Comparison of ENCODE assay signal across 19 mouse cellular contexts in genomic region chr2:160847664-160848063, GRCm38 (mm10). TPM values are rescaled to one million over a fixed set of nuclear protein-coding genes. Genes with fewer than 3 reads are reported as not detected.
A peak's percentile ranks its signal among the peaks of the same experiment; 100 is the strongest.
DNase-seq lines count a peak whose midpoint lies in the region; ATAC-seq and TF ChIP-seq lines count a peak whose summit lies in the region.
"Had no signal": no experiment of that assay in that cellular context is flagged by ENCODE, and none has a peak within 500 bp of the region (broad histone marks: within the 10 kb centered on the region; RNA-seq: fewer than 3 reads in every experiment).

No protein-coding gene starts in this region.

- H3K36me3 ChIP-seq in kidney, embryonic 16.5 days (ENCODE audit: insufficient read depth, low read length) = no peaks in the 10 kb centered on the region
- peaks cover 3% of the 10 kb centered on the region; the same call in 1 of the 2 replicates for H3K36me3 ChIP-seq in liver, adult 2 months (ENCODE audit: control insufficient read depth, insufficient read depth, low read length)
- H3K36me3 ChIP-seq: embryonic facial prominence, embryonic 10.5 days; G1E had no signal

- H3K27me3 ChIP-seq in kidney, embryonic 16.5 days (ENCODE audit: insufficient read depth, low read length) = no peaks in the 10 kb centered on the region
- no peaks in the 10 kb centered on the region for H3K27me3 ChIP-seq in liver, adult 2 months (ENCODE audit: control insufficient read depth, insufficient read depth, low read length)
- H3K27me3 ChIP-seq: forebrain, embryonic 13.5 days; heart, embryonic 13.5 days had no signal

- no peaks in the 10 kb centered on the region for H3K9me3 ChIP-seq in kidney, embryonic 16.5 days (ENCODE audit: low read length)
- H3K9me3 ChIP-seq: embryonic facial prominence, embryonic 10.5 days; forebrain, embryonic 13.5 days; G1E; heart, embryonic 13.5 days had no signal

- H3K79me2 ChIP-seq in liver, adult 2 months (ENCODE audit: control insufficient read depth, insufficient read depth, low read length) = peaks cover 39% of the 10 kb centered on the region; the same call in 1 of the 2 replicates

- H3K4me2 ChIP-seq in kidney, embryonic 16.5 days (replicated peaks; ENCODE audit: low read depth, low read length) = no peak overlapping the region
- H3K4me2 ChIP-seq: forebrain, embryonic 13.5 days; heart, embryonic 13.5 days had no signal

- peak overlapping the region; percentile 76 for H3K27ac ChIP-seq in gastrocnemius, adult 2 months
- no peak overlapping the region for H3K27ac ChIP-seq in kidney, embryonic 16.5 days (ENCODE audit: low read length)
- H3K27ac ChIP-seq in liver, adult 2 months (replicated peaks; ENCODE audit: insufficient read depth, low read depth, low read length) = peak overlapping the region; percentile 59
- H3K27ac ChIP-seq: embryonic facial prominence, embryonic 10.5 days; forebrain, embryonic 13.5 days; heart, embryonic 13.5 days had no signal

- no peaks in the 10 kb centered on the region for H3K4me1 ChIP-seq in kidney, embryonic 16.5 days (ENCODE audit: insufficient read depth, low read length)
- H3K4me1 ChIP-seq in liver, adult 2 months (ENCODE audit: control insufficient read depth, insufficient read depth, low read length) = peaks cover 37% of the 10 kb centered on the region
- H3K4me1 ChIP-seq: embryonic facial prominence, embryonic 10.5 days had no signal

- no peak for ATAC-seq in kidney, embryonic 16.5 days (ENCODE audit: low FRiP score, low TSS enrichment)
- ATAC-seq: CD4-positive, CD25-positive, alpha-beta regulatory T cell, adult 4 months; forebrain, embryonic 13.5 days; forebrain, postnatal 0 days had no signal

- intact Hi-C loops in gastrocnemius, adult 2 months (cut with DNase I) = loop anchor here (5.0 kb wide), 1 partner anchor 40 kb away; no protein-coding TSS in a partner anchor

- TF ChIP-seq CTCF in gastrocnemius, adult 2 months (IDR thresholded peaks at IDR 0.05) = no peak
- no peak for TF ChIP-seq CTCF in liver, adult 2 months (IDR thresholded peaks at IDR 0.05; ENCODE audit: low read depth, low read length)

- no peak overlapping the region for H3K4me3 ChIP-seq in gastrocnemius, adult 2 months
- H3K4me3 ChIP-seq in kidney, embryonic 16.5 days (ENCODE audit: low read length) = no peak overlapping the region
- no peak overlapping the region for H3K4me3 ChIP-seq in liver, adult 2 months (ENCODE audit: insufficient read depth, low read depth, low read length)
- H3K4me3 ChIP-seq: embryonic facial prominence, embryonic 10.5 days; forebrain, embryonic 13.5 days; heart, embryonic 13.5 days had no signal

- no peak for TF ChIP-seq POLR2A in liver, adult 2 months (IDR thresholded peaks at IDR 0.05; ENCODE audit: extremely low read depth, insufficient read depth, low read length)

- no peak for DNase-seq in gastrocnemius, adult 2 months
- DNase-seq in gastrocnemius, adult 18-20 months (ENCODE audit: low spot score) = no peak
- peak; percentile 71 for DNase-seq in kidney, adult 9 months
- peak; percentile 92 for DNase-seq in liver, adult 2 months (ENCODE audit: extremely low read depth, low read depth, low spot score)
- no peak for DNase-seq in liver
- DNase-seq in retina, embryonic 14.5 days (ENCODE audit: low spot score) = no peak
- DNase-seq: adrenal gland, adult 8-10 months; adrenal gland, postnatal 36 days; B cell, adult 2 months; cerebellum, adult 2 months; cerebellum, postnatal 10 days; forebrain, postnatal 0 days; gastrocnemius, postnatal 36 days had no signal

- WGBS in kidney, embryonic 16.5 days = 68% methylated on average over 1 of the region's 1 CpGs
- WGBS in liver, adult 2 months = 14% methylated on average over 1 of the region's 1 CpGs

- H3K9ac ChIP-seq in kidney, embryonic 16.5 days (replicated peaks; ENCODE audit: low read length) = no peak overlapping the region
- no peak overlapping the region for H3K9ac ChIP-seq in liver, adult 2 months (ENCODE audit: low read depth, low read length)
- H3K9ac ChIP-seq: forebrain, embryonic 13.5 days; forebrain, postnatal 0 days; heart, embryonic 13.5 days had no signal

RNA-seq across cellular contexts. Expression of gene Zhx3, which starts 25.1 kb away (rescaled TPM):
- 10 to 100 TPM; 24.2 to 29.0 TPM for total RNA-seq in gastrocnemius, adult 2 months (2021)
- 10 to 100 TPM; 21.0 to 24.3 TPM for total RNA-seq in gastrocnemius, adult 18-20 months (2021)
- 15.6 and 17.0 TPM in 2 replicates for polyA plus RNA-seq in kidney, embryonic 16.5 days (2015; fragmentation: Nextera tagmentation; extraction: Ambion mirVana)
- total RNA-seq in liver, adult 2 months (2014; rRNA removed) = 33.5 and 45.3 TPM in 2 replicates
- 11.9 and 12.3 TPM in 2 replicates for polyA plus RNA-seq in liver, adult 2 months (2012; rRNA removed)

RNA-seq across cellular contexts. Expression of gene Lpin3, which starts 32.8 kb away (rescaled TPM):
- total RNA-seq in gastrocnemius, adult 2 months (2021) = 1 to 10 TPM; 3.2 to 5.0 TPM
- 1 to 10 TPM; 1.6 to 2.9 TPM for total RNA-seq in gastrocnemius, adult 18-20 months (2021)
- 3.5 and 3.7 TPM in 2 replicates for polyA plus RNA-seq in kidney, embryonic 16.5 days (2015; fragmentation: Nextera tagmentation; extraction: Ambion mirVana)
- 2.8 and 4.0 TPM in 2 replicates for total RNA-seq in liver, adult 2 months (2014; rRNA removed)
- 2.7 and 3.6 TPM in 2 replicates for polyA plus RNA-seq in liver, adult 2 months (2012; rRNA removed)

Comparison
In these comparisons a context has a peak if more than half of its experiments do, and no peak if none do; other contexts are left out.
1. DNase-seq: peak in kidney, adult 9 months (single experiment) and liver, adult 2 months (single experiment); none in gastrocnemius, adult 2 months (single experiment), gastrocnemius, adult 18-20 months (single experiment), liver (single experiment) and retina, embryonic 14.5 days (single experiment).